Mouse (Mus musculus) liver, embryonic 14.5 days (tissue): ENCODE data around the gene Sort1. TPM values are rescaled to one million over a fixed set of nuclear protein-coding genes. Genes with fewer than 3 reads are reported as not detected.

Source experiments
- ATAC-seq: fragments of 200-750 bp; cut with Nextera tagmentation; 2 replicates; pipeline ENCODE4 v1.8.0; 2017; ENCODE audit warnings: moderate number of reproducible peaks, mild to moderate bottlenecking, moderate library complexity; ENCODE audit not compliant: insufficient read depth
- DNase-seq, 3 experiments: peaks; one replicate each; pipeline ENCODE4 v3.0.0-alpha.2; 2012 to 2013; ENCODE audit warnings: low read depth in 3 of 3, low spot score in 3 of 3
- H3K27ac ChIP-seq: fragments of 300-500 bp; sonication (generic); 2 replicates; pipeline ENCODE4 v1.5.1; 2014; ENCODE audit warnings: moderate library complexity, mild to moderate bottlenecking, control low read depth, inconsistent platforms
- H3K27me3 ChIP-seq: fragments of 300-500 bp; sonication (generic); 2 replicates; pipeline ENCODE4 v1.6.1; 2014; ENCODE audit warnings: mild to moderate bottlenecking, low read length, moderate library complexity; ENCODE audit not compliant: control insufficient read depth, insufficient read depth
- H3K36me3 ChIP-seq: fragments of 300-500 bp; sonication (generic); replicated peaks from 2 replicates; pipeline ENCODE4 v1.6.1; 2014; ENCODE audit warnings: low read depth; ENCODE audit not compliant: control insufficient read depth, insufficient read depth
- H3K4me1 ChIP-seq, 2 experiments: fragments of 200-500 bp in 1 of 2; fragments of 300-500 bp in 1 of 2; sonication (generic) in 1 of 2; replicated peaks; 2 replicates each; pipeline ENCODE4 v1.6.1; 2012 to 2014; ENCODE audit warnings: antibody characterized with exemption in 1 of 2, inconsistent platforms in 1 of 2, low read length in 1 of 2; ENCODE audit not compliant: control insufficient read depth in 2 of 2, insufficient read depth in 2 of 2
- H3K4me2 ChIP-seq: fragments of 300-500 bp; sonication (generic); 2 replicates; pipeline ENCODE4 v1.6.1; 2014; ENCODE audit warnings: low read depth, mild to moderate bottlenecking, control low read depth, moderate library complexity
- H3K4me3 ChIP-seq, 2 experiments: fragments of 200-500 bp in 1 of 2; fragments of 300-500 bp in 1 of 2; sonication (generic) in 1 of 2; 2 replicates each; pipeline ENCODE4 v1.5.1; 2012 to 2014; ENCODE audit warnings: low read depth in 2 of 2, low read length in 2 of 2, mild to moderate bottlenecking in 2 of 2, control low read depth in 1 of 2, inconsistent platforms in 1 of 2, moderate library complexity in 1 of 2; ENCODE audit not compliant: insufficient read depth in 1 of 2
- H3K9ac ChIP-seq: fragments of 300-500 bp; sonication (generic); replicated peaks from 2 replicates; pipeline ENCODE4 v1.6.1; 2014; ENCODE audit warnings: mild to moderate bottlenecking, control low read depth, moderate library complexity
- H3K9me3 ChIP-seq: fragments of 300-500 bp; sonication (generic); 2 replicates; pipeline ENCODE4 v1.6.1; 2016; ENCODE audit warnings: low read length, mixed read lengths; ENCODE audit not compliant: control insufficient read depth
- CTCF ChIP-seq: IDR thresholded peaks from 2 replicates; pipeline ENCODE4 v1.5.1; 2016; ENCODE audit warnings: antibody characterized with exemption, low read depth, control low read depth
- EP300 ChIP-seq: IDR thresholded peaks from 2 replicates; pipeline ENCODE4 v1.6.1; 2016; ENCODE audit warnings: antibody characterized with exemption, low read depth
- WGBS: fragments of 180-500 bp; shearing (Covaris S2); extraction: QIAGEN DNeasy Blood & Tissue Kit; methylation state at CpG from one replicate; pipeline ENCODE4 v1.1.7; 2014; ENCODE audit not compliant: insufficient replicate concordance; 5-methylcytosine and 5-hydroxymethylcytosine counted together
- polyA plus RNA-seq, 2 experiments: library from polyadenylated mRNA; depleted of rRNA in 1 of 2; stranded (reverse) in 1 of 2; unstranded in 1 of 2; fragments of >200 nt; fragmentation: Nextera tagmentation in 1 of 2; extraction: Ambion mirVana in 1 of 2; gene quantifications; 2 replicates each; pipeline versions ENCODE4 v1.2.1 to v1.2.3; 2012 to 2014

Sort1 gene
- polyA plus RNA-seq, 2 experiments, result 3.0 to 3.9 TPM

DNA sequence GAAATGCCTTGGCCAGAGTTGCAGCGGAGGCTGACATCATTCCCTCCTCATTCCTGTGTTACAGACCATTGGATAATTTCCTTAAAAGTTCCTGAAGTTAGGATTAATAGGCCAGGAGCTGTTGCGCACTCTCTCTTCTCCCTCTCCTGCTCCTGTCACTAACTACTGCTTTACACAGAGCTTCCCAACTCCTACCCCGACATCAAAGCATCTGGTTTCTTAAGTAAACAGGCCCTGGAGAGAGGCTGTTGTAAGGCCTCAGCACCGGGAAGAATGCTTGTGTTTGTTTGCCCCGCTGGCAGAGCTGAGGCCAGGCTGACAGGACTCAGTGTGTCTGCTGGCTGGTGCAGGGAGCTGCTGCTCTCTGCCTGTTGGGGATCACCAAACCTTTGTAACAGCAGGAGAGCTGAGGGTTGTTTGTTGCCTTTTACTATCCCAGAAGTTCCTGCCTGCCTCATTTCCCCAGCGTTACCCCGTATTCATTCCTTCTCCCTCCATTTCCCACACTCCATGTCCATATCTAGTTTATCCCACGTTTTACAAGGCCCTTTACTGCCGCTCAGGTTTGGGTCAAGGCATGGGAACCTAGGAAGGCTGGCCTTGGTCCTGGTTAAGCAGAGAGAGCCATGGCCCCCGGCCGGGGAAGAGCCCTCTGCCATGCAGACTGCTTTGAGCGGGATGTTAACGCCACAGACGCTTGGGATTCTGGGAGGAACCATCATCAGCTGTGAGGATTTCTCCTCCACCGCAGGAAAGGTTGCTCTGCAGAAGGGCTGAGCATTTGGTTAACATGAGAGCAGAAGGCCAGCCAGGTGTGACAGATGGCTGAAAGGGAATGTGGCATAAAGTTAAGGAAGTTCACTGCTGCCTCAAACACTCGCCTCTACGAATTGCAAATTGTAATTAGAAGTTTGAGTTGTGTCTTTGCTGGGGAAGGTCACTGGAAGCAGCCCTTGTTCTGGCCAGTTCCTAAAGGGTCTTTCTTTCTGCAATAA lies 4.2 kb downstream of the Sort1 start:
- 57% methylated on average over 17 of the region's 17 CpGs for WGBS
- Histone ChIP-seq H3K4me3 (no peak overlapping the region), H3K36me3 (no peaks in the 10 kb centered on the region), H3K9ac (no peak overlapping the region), H3K4me2 (peak overlapping the region; percentile 26), H3K9me3 (no peaks in the 10 kb centered on the region), H3K4me1 (peaks cover 0 to 41% of the 10 kb centered on the region in 2 experiments; a peak in 2 of 4 replicates), H3K27me3 (peaks cover 23% of the 10 kb centered on the region), H3K27ac (no peak overlapping the region)
- ATAC-seq (no peak), DNase-seq (no peak)
- TF ChIP-seq CTCF (no peak), EP300 (no peak)

GRCm38 (mm10) chr3:108289311-108290130 lies 5.6 kb downstream of the Sort1 start:
- H3K27ac ChIP-seq, result no peak overlapping the region
- 59% methylated on average over 13 of the region's 13 CpGs for WGBS
- no peaks in the 10 kb centered on the region for H3K9me3 ChIP-seq

GRCm38 (mm10) chr3:108291036-108291799 lies 7.3 kb downstream of the Sort1 start:
- no peak overlapping the region for H3K4me2 ChIP-seq
- H3K27me3 ChIP-seq, result no peaks in the 10 kb centered on the region
- WGBS, result 64% methylated on average over 17 of the region's 17 CpGs
- H3K36me3 ChIP-seq, result no peaks in the 10 kb centered on the region
- no peaks in the 10 kb centered on the region for H3K9me3 ChIP-seq
- no peak overlapping the region for H3K27ac ChIP-seq
- H3K4me1 ChIP-seq, result peaks cover 18 to 57% of the 10 kb centered on the region in 2 experiments
- ATAC-seq (no peak), DNase-seq (no peak)
- H3K4me3 ChIP-seq, result no peak overlapping the region
- no peak overlapping the region for H3K9ac ChIP-seq
- TF ChIP-seq CTCF (no peak), EP300 (no peak)

More at GRCm38 (mm10) chr3:108289311-108290130, 5.6 kb downstream of the Sort1 start:
- TF ChIP-seq EP300, result no peak
- TF ChIP-seq CTCF, result no peak
- DNase-seq (no peak), ATAC-seq (peak; percentile 14; the same call in 1 of the 2 replicates)
- Histone ChIP-seq H3K4me3 (no peak overlapping the region), H3K4me2 (no peak overlapping the region), H3K4me1 (peaks cover 2 to 44% of the 10 kb centered on the region in 2 experiments; a peak in 2 of 4 replicates), H3K9ac (no peak overlapping the region), H3K27me3 (peaks cover 10% of the 10 kb centered on the region), H3K36me3 (no peaks in the 10 kb centered on the region)

DNA sequence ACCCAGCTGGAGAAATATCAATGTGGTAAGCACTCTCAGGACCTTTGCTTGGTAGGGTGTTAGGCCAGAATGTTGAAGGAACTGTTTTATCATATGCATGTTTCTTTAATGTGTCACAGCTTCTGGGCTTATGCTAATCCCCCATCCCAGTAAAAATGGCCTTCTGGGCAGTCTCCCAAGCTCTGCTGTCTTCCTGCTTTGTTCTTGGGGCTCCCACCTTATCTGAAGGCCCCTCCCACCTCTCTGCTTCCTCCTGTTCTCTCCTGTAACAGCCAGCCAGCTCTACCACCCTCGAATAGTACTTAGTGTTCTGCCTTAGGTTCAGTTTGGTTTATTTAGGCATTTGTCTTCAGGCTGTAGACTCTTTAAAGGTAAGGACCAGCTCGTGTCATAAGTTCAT lies 10.5 kb downstream of the Sort1 start:
- H3K27ac ChIP-seq, result no peak overlapping the region

More for the DNA sequence above, 10.5 kb downstream of the Sort1 start:
- no peak overlapping the region for H3K4me2 ChIP-seq
- 6% methylated on average over 2 of the region's 2 CpGs for WGBS
- no peaks in the 10 kb centered on the region for H3K36me3 ChIP-seq
- no peak overlapping the region for H3K9ac ChIP-seq
- no peak overlapping the region for H3K4me3 ChIP-seq
- TF ChIP-seq CTCF (no peak), EP300 (no peak)
- ATAC-seq (no peak), DNase-seq (no peak)
- no peaks in the 10 kb centered on the region for H3K9me3 ChIP-seq
- H3K27me3 ChIP-seq, result no peaks in the 10 kb centered on the region
- peaks cover 32 to 64% of the 10 kb centered on the region in 2 experiments for H3K4me1 ChIP-seq
